Mouse (Mus musculus) myocyte (in vitro differentiated cells): ENCODE data around the gene Galc. TPM values are rescaled to one million over a fixed set of nuclear protein-coding genes. Genes with fewer than 3 reads are reported as not detected.

Source experiments
- H3K27me3 ChIP-seq: one replicate; pipeline ENCODE4 v1.6.1; 2011; ENCODE audit not compliant: control insufficient read depth, insufficient read depth, insufficient read length
- H3K36me3 ChIP-seq: one replicate; pipeline ENCODE4 v1.6.1; 2011; ENCODE audit not compliant: control insufficient read depth, insufficient read depth
- H3K4me2 ChIP-seq: one replicate; pipeline ENCODE4 v1.6.1; 2011; ENCODE audit warnings: low read depth, control low read depth
- H3K4me3 ChIP-seq: one replicate; pipeline ENCODE4 v1.5.1; 2011; ENCODE audit warnings: mild to moderate bottlenecking, control low read depth, moderate library complexity
- H3K79me2 ChIP-seq: one replicate; pipeline ENCODE4 v1.6.1; 2011; ENCODE audit not compliant: control insufficient read depth, insufficient read depth
- H3ac ChIP-seq: one replicate; pipeline ENCODE4 v1.6.1; 2011; ENCODE audit not compliant: control insufficient read depth, insufficient read length
- CEBPB ChIP-seq: IDR thresholded peaks from 2 replicates; pipeline ENCODE4 v1.6.1; 2011; ENCODE audit warnings: mild to moderate bottlenecking, moderate library complexity; ENCODE audit not compliant: poor library complexity, insufficient read depth, severe bottlenecking
- E2F4 ChIP-seq: IDR thresholded peaks from one replicate; pipeline ENCODE4 v1.6.1; 2011; ENCODE audit warnings: mild to moderate bottlenecking, control low read depth, moderate library complexity; ENCODE audit not compliant: insufficient read depth
- MAX ChIP-seq: IDR thresholded peaks from one replicate; pipeline ENCODE4 v1.6.1; 2011; ENCODE audit warnings: low read depth, mild to moderate bottlenecking, control low read depth
- MYOD1 ChIP-seq, 3 experiments: IDR thresholded peaks; one replicate each; pipeline ENCODE4 v1.6.1; 2011; ENCODE audit warnings: control low read depth in 2 of 3, low read depth in 2 of 3, mild to moderate bottlenecking in 2 of 3, moderate library complexity in 1 of 3; ENCODE audit not compliant: insufficient read length in 2 of 3, control insufficient read depth in 1 of 3
- MYOG ChIP-seq, 3 experiments: IDR thresholded peaks; one replicate each; pipeline ENCODE4 v1.6.1; 2011; ENCODE audit warnings: control low read depth in 2 of 3, low read depth in 2 of 3, mild to moderate bottlenecking in 2 of 3; ENCODE audit not compliant: insufficient read length in 2 of 3, control insufficient read depth in 1 of 3, insufficient read depth in 1 of 3
- POLR2A ChIP-seq: IDR thresholded peaks from one replicate; pipeline ENCODE4 v1.6.1; 2011; ENCODE audit warnings: low read depth, mild to moderate bottlenecking, control low read depth, moderate library complexity; ENCODE audit not compliant: insufficient read length
- POLR2AphosphoS2 ChIP-seq: IDR thresholded peaks from one replicate; pipeline ENCODE4 v1.6.1; 2011; ENCODE audit warnings: low read depth, control low read depth; ENCODE audit not compliant: insufficient read length
- REST ChIP-seq: IDR thresholded peaks from one replicate; pipeline ENCODE4 v1.6.1; 2011; ENCODE audit warnings: mild to moderate bottlenecking, control low read depth, moderate library complexity; ENCODE audit not compliant: insufficient read depth, insufficient read length
- SRF ChIP-seq: IDR thresholded peaks from one replicate; pipeline ENCODE4 v1.6.1; 2011; ENCODE audit warnings: low read depth; ENCODE audit not compliant: control insufficient read depth, insufficient read length
- TCF12 ChIP-seq: IDR thresholded peaks from one replicate; pipeline ENCODE4 v1.6.1; 2011; ENCODE audit warnings: mild to moderate bottlenecking, control low read depth; ENCODE audit not compliant: poor library complexity, insufficient read depth, severe bottlenecking
- TCF3 ChIP-seq: IDR thresholded peaks from one replicate; pipeline ENCODE4 v1.6.1; 2011; ENCODE audit warnings: low read depth, control low read depth; ENCODE audit not compliant: insufficient read length
- USF1 ChIP-seq: IDR thresholded peaks from one replicate; pipeline ENCODE4 v1.6.1; 2011; ENCODE audit warnings: low read depth, mild to moderate bottlenecking, control low read depth, moderate library complexity
- polyA plus RNA-seq: library from polyadenylated mRNA; unstranded; fragments of >200 nt; fragmentation: generic; extraction: Trizol; gene quantifications from one replicate; pipeline ENCODE4 v1.2.1, GENCODE M21; 2012; ENCODE audit warnings: missing spikeins

The Galc gene
- polyA plus RNA-seq, 1 experiment = 6.6 TPM

GRCm38 (mm10) chr12:98205450-98206051 is 53.7 kb downstream of the Galc start:
- Histone ChIP-seq H3K27me3 (no peaks in the 10 kb centered on the region), H3K4me2 (no peak overlapping the region), H3K79me2 (no peaks in the 10 kb centered on the region), H3K36me3 (peaks cover 5% of the 10 kb centered on the region), H3K4me3 (no peak overlapping the region), H3ac (no peak overlapping the region)
- TF ChIP-seq MAX (no peak), USF1 (no peak), E2F4 (no peak), SRF (no peak)

DNA sequence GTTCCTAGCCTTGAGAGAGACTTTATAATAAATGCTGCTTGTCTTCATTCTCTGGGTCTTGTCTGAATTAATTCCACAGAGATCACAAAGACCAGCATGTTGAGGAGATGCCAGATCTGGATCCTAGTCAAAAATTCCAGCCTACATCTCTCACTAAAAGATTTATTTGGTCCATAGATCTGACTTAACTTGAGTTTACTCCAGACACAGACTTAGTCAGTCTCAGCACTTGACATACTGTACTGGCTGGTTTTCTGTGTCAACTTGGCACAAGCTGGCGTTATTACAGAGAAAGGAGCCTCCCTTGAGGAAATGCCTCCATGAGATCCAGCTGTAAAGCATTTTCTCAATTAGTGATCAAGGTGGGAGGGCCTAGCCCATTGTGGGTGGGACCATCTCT is 61.9 kb downstream of the Galc start:
- H3ac ChIP-seq = no peak overlapping the region
- H3K36me3 ChIP-seq = peaks cover 3% of the 10 kb centered on the region
- no peak overlapping the region for H3K4me3 ChIP-seq
- no peaks in the 10 kb centered on the region for H3K27me3 ChIP-seq
- TF ChIP-seq REST = no peak
- TF ChIP-seq MAX = no peak
- no peak for TF ChIP-seq MYOD1 (IDR thresholded peaks at IDR 0.05; ENCODE audit: control insufficient read depth in 1 of 3, insufficient read length in 2 of 3, low read depth in 2 of 3)
- no peak for TF ChIP-seq POLR2AphosphoS2
- no peak for TF ChIP-seq SRF
- no peak for TF ChIP-seq MYOG (IDR thresholded peaks at IDR 0.05; ENCODE audit: control insufficient read depth in 1 of 3, insufficient read depth in 1 of 3, insufficient read length in 2 of 3, low read depth in 2 of 3)
- no peak for TF ChIP-seq CEBPB
- no peak for TF ChIP-seq USF1
- TF ChIP-seq TCF12 = no peak
- TF ChIP-seq POLR2A = no peak
- no peak for TF ChIP-seq TCF3
- TF ChIP-seq E2F4 = no peak
- no peaks in the 10 kb centered on the region for H3K79me2 ChIP-seq
- H3K4me2 ChIP-seq = no peak overlapping the region

DNA sequence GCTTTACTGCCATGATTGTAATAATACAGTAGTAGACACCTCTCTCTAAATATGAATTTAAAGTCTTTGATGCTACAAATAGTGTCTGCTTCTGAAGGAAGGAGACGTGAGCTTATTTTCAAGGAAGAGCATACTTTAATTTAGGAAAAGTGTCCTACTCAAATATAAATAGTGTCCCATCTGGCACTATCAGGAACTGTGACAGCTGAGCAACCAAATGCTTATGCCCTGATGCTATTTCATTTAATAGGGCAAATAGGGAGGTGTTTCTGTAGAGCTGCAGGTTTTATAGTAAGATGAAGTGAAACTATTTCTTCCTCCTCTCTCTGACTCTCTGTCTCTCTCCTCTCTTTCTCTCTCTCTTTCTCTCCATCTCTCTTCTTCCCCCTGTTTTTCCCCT is 69.1 kb downstream of the Galc start:
- TF ChIP-seq CEBPB (no peak), REST (no peak), TCF12 (no peak), POLR2A (no peak), MAX (no peak), TCF3 (no peak)
- no peaks in the 10 kb centered on the region for H3K79me2 ChIP-seq
- H3K27me3 ChIP-seq = peaks cover 6% of the 10 kb centered on the region
- H3K4me3 ChIP-seq = no peak overlapping the region
- H3ac ChIP-seq = no peak overlapping the region
- H3K4me2 ChIP-seq = no peak overlapping the region
- no peaks in the 10 kb centered on the region for H3K36me3 ChIP-seq

DNA sequence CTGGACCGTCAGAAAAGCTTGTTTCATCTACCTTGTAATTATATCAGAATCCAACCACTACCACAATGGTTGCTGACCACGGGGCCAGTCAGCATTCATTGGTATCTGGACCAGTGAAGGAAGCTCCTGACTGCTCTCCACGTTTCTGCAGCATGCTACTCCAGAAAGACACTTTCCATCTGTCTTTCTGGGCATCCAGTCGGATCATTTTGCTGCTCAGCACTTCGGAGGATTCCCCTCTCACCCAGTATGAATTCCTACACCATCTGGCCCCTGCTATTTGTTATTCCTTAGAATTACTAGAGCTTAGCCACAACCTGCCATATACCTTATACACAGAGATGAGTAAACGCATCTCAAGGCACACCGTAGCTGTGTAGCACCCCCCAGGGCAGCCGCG is 70.2 kb downstream of the Galc start:
- Histone ChIP-seq H3K27me3 (peaks cover 6% of the 10 kb centered on the region), H3ac (no peak overlapping the region), H3K36me3 (no peaks in the 10 kb centered on the region), H3K79me2 (no peaks in the 10 kb centered on the region), H3K4me3 (no peak overlapping the region), H3K4me2 (no peak overlapping the region)
- TF ChIP-seq MAX (no peak), CEBPB (no peak), POLR2A (no peak), SRF (no peak), TCF3 (no peak), E2F4 (no peak)

DNA sequence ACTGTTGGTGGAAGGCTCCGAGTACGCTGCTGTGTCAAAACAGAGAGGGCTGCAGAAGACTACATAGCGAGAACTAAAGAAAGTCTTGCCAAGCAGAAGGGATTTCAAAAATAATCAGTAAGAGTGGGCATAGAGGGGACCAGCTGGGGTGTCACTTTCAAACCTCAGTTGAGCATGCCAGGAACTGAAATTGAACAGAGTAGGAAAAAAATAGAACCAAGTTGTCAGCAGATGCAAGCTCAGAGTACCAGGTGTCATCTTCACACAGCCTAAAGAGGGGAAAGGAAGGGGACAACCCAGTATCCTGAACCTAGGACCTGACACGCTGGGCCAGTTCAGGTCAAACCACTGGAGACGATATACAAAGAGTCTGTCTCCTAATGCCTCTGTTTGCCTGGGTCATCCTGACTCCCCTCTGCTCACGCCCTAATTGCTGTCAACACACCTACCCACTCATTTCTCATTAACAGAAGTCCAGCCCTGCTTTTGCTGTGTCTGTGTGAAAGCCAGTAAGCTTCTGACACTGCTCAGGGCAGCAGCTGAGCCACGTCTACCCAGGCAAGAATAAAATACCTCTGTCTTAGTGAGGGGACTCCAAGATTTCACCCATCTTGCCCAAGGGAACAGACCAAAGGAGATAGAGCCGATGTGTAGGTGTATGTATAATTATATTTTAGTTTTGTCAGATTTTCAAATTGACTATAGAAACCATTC is 71.9 kb downstream of the Galc start:
- no peak overlapping the region for H3ac ChIP-seq
- no peaks in the 10 kb centered on the region for H3K36me3 ChIP-seq
- TF ChIP-seq SRF (no peak), E2F4 (no peak), MYOG (IDR thresholded peaks at IDR 0.05; ENCODE audit: control insufficient read depth in 1 of 3, insufficient read depth in 1 of 3, insufficient read length in 2 of 3, low read depth in 2 of 3) (no peak), POLR2AphosphoS2 (no peak), TCF12 (no peak), USF1 (no peak), MYOD1 (IDR thresholded peaks at IDR 0.05; ENCODE audit: control insufficient read depth in 1 of 3, insufficient read length in 2 of 3, low read depth in 2 of 3) (no peak), POLR2A (no peak)
- H3K4me2 ChIP-seq = no peak overlapping the region
- H3K27me3 ChIP-seq = peaks cover 12% of the 10 kb centered on the region
- no peak overlapping the region for H3K4me3 ChIP-seq
- no peaks in the 10 kb centered on the region for H3K79me2 ChIP-seq
